Mouse (Mus musculus) forebrain, embryonic 12.5 days (tissue): ENCODE data around the gene Erich6. TPM values are rescaled to one million over a fixed set of nuclear protein-coding genes. Genes with fewer than 3 reads are reported as not detected.
A peak's percentile ranks its signal among the peaks of the same experiment; 100 is the strongest.

Experiments
- ATAC-seq: fragments of 200-750 bp; cut with Nextera tagmentation; 2 replicates; pipeline ENCODE4 v1.8.0; 2017; ENCODE audit warnings: moderate TSS enrichment; ENCODE audit not compliant: low FRiP score
- H3K27ac ChIP-seq: fragments of 300-500 bp; sonication (generic); 2 replicates; pipeline ENCODE4 v1.5.1; 2016; ENCODE audit warnings: mild to moderate bottlenecking
- H3K27me3 ChIP-seq: fragments of 300-500 bp; sonication (generic); 2 replicates; pipeline ENCODE4 v1.6.1; 2016; ENCODE audit warnings: mild to moderate bottlenecking
- H3K36me3 ChIP-seq: fragments of 300-500 bp; sonication (generic); replicated peaks from 2 replicates; pipeline ENCODE4 v1.6.1; 2016; ENCODE audit warnings: mild to moderate bottlenecking
- H3K4me1 ChIP-seq: fragments of 300-500 bp; sonication (generic); 2 replicates; pipeline ENCODE4 v1.6.1; 2016
- H3K4me2 ChIP-seq: fragments of 300-500 bp; sonication (generic); 2 replicates; pipeline ENCODE4 v1.6.1; 2016; ENCODE audit warnings: mild to moderate bottlenecking, moderate library complexity
- H3K4me3 ChIP-seq: fragments of 300-500 bp; sonication (generic); replicated peaks from 2 replicates; pipeline ENCODE4 v1.5.1; 2016; ENCODE audit warnings: mild to moderate bottlenecking
- H3K9ac ChIP-seq: fragments of 300-500 bp; sonication (generic); 2 replicates; pipeline ENCODE4 v1.6.1; 2016; ENCODE audit warnings: mild to moderate bottlenecking
- H3K9me3 ChIP-seq: fragments of 300-500 bp; sonication (generic); 2 replicates; pipeline ENCODE4 v1.6.1; 2016
- WGBS: fragments of 180-500 bp; shearing (Covaris S2); methylation state at CpG from one replicate; pipeline ENCODE4 v1.1.7; 2016; 5-methylcytosine and 5-hydroxymethylcytosine counted together
- polyA plus RNA-seq: library from polyadenylated mRNA; unstranded; fragments of >200 nt; fragmentation: Nextera tagmentation; extraction: Ambion mirVana; gene quantifications from 2 replicates; pipeline ENCODE4 v1.2.1, GENCODE M21; 2016

The Erich6 gene
- polyA plus RNA-seq, 1 experiment from 2014 or later, result 0.11 TPM

- ATAC-seq, result no peak
- Histone ChIP-seq H3K36me3 (peaks cover 7% of the 10 kb centered on the region; the same call in 1 of the 2 replicates), H3K4me2 (no peak overlapping the region), H3K4me3 (no peak overlapping the region), H3K27me3 (no peaks in the 10 kb centered on the region), H3K9me3 (no peaks in the 10 kb centered on the region), H3K27ac (no peak overlapping the region), H3K9ac (no peak overlapping the region), H3K4me1 (peaks cover 3% of the 10 kb centered on the region)
- WGBS, result 84% methylated on average over 4 of the region's 4 CpGs
Observed at GRCm38 (mm10) chr3:58672481-58673183, 35.6 kb upstream of the Erich6 start.

GRCm38 (mm10) chr3:58671616-58672250, 34.7 kb upstream of the Erich6 start:
- Histone ChIP-seq H3K9me3 (no peaks in the 10 kb centered on the region), H3K4me1 (no peaks in the 10 kb centered on the region), H3K36me3 (peaks cover 7% of the 10 kb centered on the region; the same call in 1 of the 2 replicates), H3K27me3 (no peaks in the 10 kb centered on the region), H3K4me2 (no peak overlapping the region), H3K9ac (no peak overlapping the region), H3K27ac (no peak overlapping the region), H3K4me3 (no peak overlapping the region)
- 77% methylated on average over 6 of the region's 6 CpGs for WGBS
- no peak for ATAC-seq

- Histone ChIP-seq H3K9me3 (peaks cover 4% of the 10 kb centered on the region; the same call in 1 of the 2 replicates), H3K4me2 (no peak overlapping the region), H3K36me3 (no peaks in the 10 kb centered on the region), H3K4me3 (no peak overlapping the region), H3K9ac (no peak overlapping the region), H3K4me1 (no peaks in the 10 kb centered on the region), H3K27ac (no peak overlapping the region), H3K27me3 (no peaks in the 10 kb centered on the region)
- ATAC-seq, result no peak
- 88% methylated on average over 7 of the region's 7 CpGs for WGBS
Observed at GRCm38 (mm10) chr3:58663970-58664369, 27.0 kb upstream of the Erich6 start.

GRCm38 (mm10) chr3:58660636-58661035, 23.6 kb upstream of the Erich6 start:
- H3K27ac ChIP-seq, result no peak overlapping the region
- peaks cover under 1% of the 10 kb centered on the region; the same call in 1 of the 2 replicates for H3K4me1 ChIP-seq
- H3K4me2 ChIP-seq, result no peak overlapping the region
- WGBS, result 92% methylated on average over 4 of the region's 4 CpGs
- no peak for ATAC-seq
- H3K36me3 ChIP-seq, result no peaks in the 10 kb centered on the region
- no peak overlapping the region for H3K9ac ChIP-seq
- H3K27me3 ChIP-seq, result no peaks in the 10 kb centered on the region
- no peak overlapping the region for H3K4me3 ChIP-seq
- peaks cover 3% of the 10 kb centered on the region; the same call in 1 of the 2 replicates for H3K9me3 ChIP-seq

- 30% methylated on average over 2 of the region's 2 CpGs for WGBS
- H3K4me2 ChIP-seq, result no peak overlapping the region
- no peak for ATAC-seq
- H3K9ac ChIP-seq, result no peak overlapping the region
- H3K4me3 ChIP-seq, result no peak overlapping the region
- H3K36me3 ChIP-seq, result no peaks in the 10 kb centered on the region
- no peaks in the 10 kb centered on the region for H3K27me3 ChIP-seq
- H3K9me3 ChIP-seq, result no peaks in the 10 kb centered on the region
- H3K27ac ChIP-seq, result no peak overlapping the region
- H3K4me1 ChIP-seq, result peaks cover 3% of the 10 kb centered on the region; the same call in 1 of the 2 replicates
Observed at GRCm38 (mm10) chr3:58657356-58657755, 20.3 kb upstream of the Erich6 start.

- H3K4me3 ChIP-seq, result no peak overlapping the region
- no peak overlapping the region for H3K27ac ChIP-seq
- H3K36me3 ChIP-seq, result no peaks in the 10 kb centered on the region
- ATAC-seq, result peak; percentile 64; the same call in 1 of the 2 replicates
- WGBS, result 62% methylated on average over 17 of the region's 17 CpGs
- peaks cover 3% of the 10 kb centered on the region; the same call in 1 of the 2 replicates for H3K4me1 ChIP-seq
- no peak overlapping the region for H3K9ac ChIP-seq
- no peaks in the 10 kb centered on the region for H3K27me3 ChIP-seq
- no peaks in the 10 kb centered on the region for H3K9me3 ChIP-seq
- no peak overlapping the region for H3K4me2 ChIP-seq
Observed at GRCm38 (mm10) chr3:58655362-58656130, 18.5 kb upstream of the Erich6 start.

GRCm38 (mm10) chr3:58653907-58654306, 16.9 kb upstream of the Erich6 start:
- Histone ChIP-seq H3K9ac (no peak overlapping the region), H3K4me3 (no peak overlapping the region), H3K27ac (no peak overlapping the region), H3K9me3 (no peaks in the 10 kb centered on the region), H3K4me1 (peaks cover 3% of the 10 kb centered on the region; the same call in 1 of the 2 replicates), H3K27me3 (no peaks in the 10 kb centered on the region), H3K4me2 (no peak overlapping the region), H3K36me3 (no peaks in the 10 kb centered on the region)
- 67% methylated on average over 5 of the region's 5 CpGs for WGBS
- no peak for ATAC-seq

- Histone ChIP-seq H3K4me2 (no peak overlapping the region), H3K27me3 (no peaks in the 10 kb centered on the region), H3K4me1 (no peaks in the 10 kb centered on the region; the same call in 1 of the 2 replicates), H3K36me3 (no peaks in the 10 kb centered on the region), H3K9me3 (no peaks in the 10 kb centered on the region), H3K4me3 (no peak overlapping the region), H3K27ac (no peak overlapping the region), H3K9ac (no peak overlapping the region)
- WGBS, result 88% methylated on average over 4 of the region's 4 CpGs
- ATAC-seq, result no peak
Observed at GRCm38 (mm10) chr3:58650328-58650727, 13.3 kb upstream of the Erich6 start.

- 84% methylated on average over 2 of the region's 2 CpGs for WGBS
- H3K4me2 ChIP-seq, result no peak overlapping the region
- H3K9ac ChIP-seq, result no peak overlapping the region
Observed at GRCm38 (mm10) chr3:58647179-58647578, 10.2 kb upstream of the Erich6 start.

GRCm38 (mm10) chr3:58646180-58646579, 9.2 kb upstream of the Erich6 start:
- Histone ChIP-seq H3K27me3 (no peaks in the 10 kb centered on the region), H3K36me3 (no peaks in the 10 kb centered on the region), H3K4me1 (no peaks in the 10 kb centered on the region), H3K9me3 (no peaks in the 10 kb centered on the region), H3K9ac (no peak overlapping the region), H3K27ac (no peak overlapping the region), H3K4me3 (no peak overlapping the region), H3K4me2 (no peak overlapping the region)
- 91% methylated on average over 4 of the region's 4 CpGs for WGBS
- no peak for ATAC-seq

More at GRCm38 (mm10) chr3:58647179-58647578, 10.2 kb upstream of the Erich6 start:
- Histone ChIP-seq H3K27ac (no peak overlapping the region), H3K4me3 (no peak overlapping the region), H3K27me3 (no peaks in the 10 kb centered on the region), H3K9me3 (no peaks in the 10 kb centered on the region), H3K4me1 (no peaks in the 10 kb centered on the region), H3K36me3 (no peaks in the 10 kb centered on the region)
- ATAC-seq, result no peak

- Histone ChIP-seq H3K4me1 (peaks cover 8% of the 10 kb centered on the region), H3K36me3 (no peaks in the 10 kb centered on the region)
Observed at GRCm38 (mm10) chr3:58631693-58632092, 5.3 kb downstream of the Erich6 start.

GRCm38 (mm10) chr3:58624981-58625380, 12.0 kb downstream of the Erich6 start:
- H3K9me3 ChIP-seq, result no peaks in the 10 kb centered on the region
- H3K9ac ChIP-seq, result no peak overlapping the region
- 89% methylated on average over 4 of the region's 4 CpGs for WGBS
- no peak overlapping the region for H3K4me3 ChIP-seq
- no peaks in the 10 kb centered on the region for H3K4me1 ChIP-seq
- no peak overlapping the region for H3K4me2 ChIP-seq
- no peak for ATAC-seq
- H3K27ac ChIP-seq, result no peak overlapping the region
- no peaks in the 10 kb centered on the region for H3K36me3 ChIP-seq
- no peaks in the 10 kb centered on the region for H3K27me3 ChIP-seq

More at GRCm38 (mm10) chr3:58631693-58632092, 5.3 kb downstream of the Erich6 start:
- Histone ChIP-seq H3K27me3 (no peaks in the 10 kb centered on the region), H3K9ac (no peak overlapping the region), H3K9me3 (no peaks in the 10 kb centered on the region), H3K4me3 (no peak overlapping the region), H3K27ac (no peak overlapping the region), H3K4me2 (no peak overlapping the region)
- 88% methylated on average over 2 of the region's 2 CpGs for WGBS
- ATAC-seq, result no peak
